Mouse (Mus musculus) olfactory bulb, adult 2 months (tissue): Measurements from ENCODE around the gene Slc7a4.

Source experiments
- CTCF ChIP-seq: fragments of 200-500 bp; IDR thresholded peaks from 2 replicates; pipeline ENCODE4 v1.5.1; 2012; ENCODE audit warnings: low read depth, mild to moderate bottlenecking, low read length, moderate library complexity; ENCODE audit not compliant: insufficient read depth
- POLR2A ChIP-seq: fragments of 200-500 bp; IDR thresholded peaks from 2 replicates; pipeline ENCODE4 v1.6.1; 2012; ENCODE audit warnings: mild to moderate bottlenecking, low read depth, low read length, moderate library complexity; ENCODE audit not compliant: insufficient read depth

- TF ChIP-seq POLR2A (peak; percentile 85), CTCF (no peak)
Measured at GRCm38 (mm10) chr16:17530640-17531288, 52.2 kb downstream of the Slc7a4 start, which contains the start of gene Thap7.
